Mouse (Mus musculus): ENCODE measurements around the gene Lmtk2. TPM values are rescaled to one million over a fixed set of nuclear protein-coding genes. Genes with fewer than 3 reads are reported as not detected.

Gene Lmtk2
- polyA plus RNA-seq, 1 experiment from 2014 or later, result 10.8 TPM

- no peak overlapping the region for H3K27ac ChIP-seq (ENCODE audit: low read depth, low read length)
- no peak overlapping the region for H3K4me2 ChIP-seq (ENCODE audit: low read depth, low read length)
- H3K9me3 ChIP-seq (ENCODE audit: control insufficient read depth, low read length), result no peaks in the 10 kb centered on the region
- H3K36me3 ChIP-seq (ENCODE audit: control insufficient read depth, insufficient read depth, low read length), result peaks cover 3% of the 10 kb centered on the region
- no peak for ATAC-seq (ENCODE audit: low read depth)
- H3K9ac ChIP-seq (replicated peaks; ENCODE audit: low read depth, low read length), result no peak overlapping the region
- no peak overlapping the region for H3K4me3 ChIP-seq (ENCODE audit: low read depth, low read length)
- H3K27me3 ChIP-seq (ENCODE audit: control insufficient read depth, insufficient read depth, low read length), result no peaks in the 10 kb centered on the region
- WGBS, result 25% methylated on average over 23 of the region's 23 CpGs
- peaks cover 6% of the 10 kb centered on the region; the same call in 1 of the 2 replicates for H3K4me1 ChIP-seq (ENCODE audit: control insufficient read depth, insufficient read depth, low read length)
Observed at GRCm38 (mm10) chr5:144191026-144191425, 90.8 kb downstream of the Lmtk2 start.

GRCm38 (mm10) chr5:144192673-144193072 is 92.4 kb downstream of the Lmtk2 start:
- peaks cover 6% of the 10 kb centered on the region; the same call in 1 of the 2 replicates for H3K4me1 ChIP-seq (ENCODE audit: control insufficient read depth, insufficient read depth, low read length)
- H3K27ac ChIP-seq (ENCODE audit: low read depth, low read length), result no peak overlapping the region
- WGBS, result 91% methylated on average over 6 of the region's 6 CpGs
- H3K9ac ChIP-seq (replicated peaks; ENCODE audit: low read depth, low read length), result no peak overlapping the region
- H3K27me3 ChIP-seq (ENCODE audit: control insufficient read depth, insufficient read depth, low read length), result no peaks in the 10 kb centered on the region
- no peaks in the 10 kb centered on the region for H3K9me3 ChIP-seq (ENCODE audit: control insufficient read depth, low read length)
- ATAC-seq (ENCODE audit: low read depth), result no peak
- H3K36me3 ChIP-seq (ENCODE audit: control insufficient read depth, insufficient read depth, low read length), result no peaks in the 10 kb centered on the region; the same call in 1 of the 2 replicates
- H3K4me3 ChIP-seq (ENCODE audit: low read depth, low read length), result no peak overlapping the region
- no peak overlapping the region for H3K4me2 ChIP-seq (ENCODE audit: low read depth, low read length)

GRCm38 (mm10) chr5:144194416-144194815 is 94.2 kb downstream of the Lmtk2 start:
- H3K4me3 ChIP-seq (ENCODE audit: low read depth, low read length), result no peak overlapping the region

GRCm38 (mm10) chr5:144195567-144195966 is 95.3 kb downstream of the Lmtk2 start:
- peaks cover 20% of the 10 kb centered on the region for H3K36me3 ChIP-seq (ENCODE audit: control insufficient read depth, insufficient read depth, low read length)
- 87% methylated on average over 8 of the region's 8 CpGs for WGBS

More at GRCm38 (mm10) chr5:144194416-144194815, 94.2 kb downstream of the Lmtk2 start:
- peaks cover 6% of the 10 kb centered on the region; the same call in 1 of the 2 replicates for H3K4me1 ChIP-seq (ENCODE audit: control insufficient read depth, insufficient read depth, low read length)
- no peak overlapping the region for H3K4me2 ChIP-seq (ENCODE audit: low read depth, low read length)
- H3K27me3 ChIP-seq (ENCODE audit: control insufficient read depth, insufficient read depth, low read length), result no peaks in the 10 kb centered on the region
- no peak overlapping the region for H3K27ac ChIP-seq (ENCODE audit: low read depth, low read length)
- no peaks in the 10 kb centered on the region for H3K9me3 ChIP-seq (ENCODE audit: control insufficient read depth, low read length)
- WGBS, result 71% methylated on average over 7 of the region's 7 CpGs
- H3K9ac ChIP-seq (replicated peaks; ENCODE audit: low read depth, low read length), result no peak overlapping the region
- no peak for ATAC-seq (ENCODE audit: low read depth)
- H3K36me3 ChIP-seq (ENCODE audit: control insufficient read depth, insufficient read depth, low read length), result peaks cover 10% of the 10 kb centered on the region

GRCm38 (mm10) chr5:144200616-144201015 is 100.4 kb downstream of the Lmtk2 start:
- H3K4me2 ChIP-seq (ENCODE audit: low read depth, low read length), result no peak overlapping the region
- no peak overlapping the region for H3K4me3 ChIP-seq (ENCODE audit: low read depth, low read length)
- H3K9me3 ChIP-seq (ENCODE audit: control insufficient read depth, low read length), result no peaks in the 10 kb centered on the region
- no peaks in the 10 kb centered on the region for H3K4me1 ChIP-seq (ENCODE audit: control insufficient read depth, insufficient read depth, low read length)
- WGBS, result 70% methylated on average over 11 of the region's 11 CpGs
- H3K27me3 ChIP-seq (ENCODE audit: control insufficient read depth, insufficient read depth, low read length), result no peaks in the 10 kb centered on the region
- H3K36me3 ChIP-seq (ENCODE audit: control insufficient read depth, insufficient read depth, low read length), result peaks cover 49% of the 10 kb centered on the region
- no peak overlapping the region for H3K9ac ChIP-seq (replicated peaks; ENCODE audit: low read depth, low read length)
- ATAC-seq (ENCODE audit: low read depth), result no peak
- no peak overlapping the region for H3K27ac ChIP-seq (ENCODE audit: low read depth, low read length)

More at GRCm38 (mm10) chr5:144195567-144195966, 95.3 kb downstream of the Lmtk2 start:
- Histone ChIP-seq H3K27me3 (ENCODE audit: control insufficient read depth, insufficient read depth, low read length) (no peaks in the 10 kb centered on the region), H3K4me2 (ENCODE audit: low read depth, low read length) (no peak overlapping the region), H3K27ac (ENCODE audit: low read depth, low read length) (no peak overlapping the region), H3K9me3 (ENCODE audit: control insufficient read depth, low read length) (no peaks in the 10 kb centered on the region), H3K9ac (replicated peaks; ENCODE audit: low read depth, low read length) (no peak overlapping the region), H3K4me1 (ENCODE audit: control insufficient read depth, insufficient read depth, low read length) (no peaks in the 10 kb centered on the region), H3K4me3 (ENCODE audit: low read depth, low read length) (no peak overlapping the region)
- no peak for ATAC-seq (ENCODE audit: low read depth)

GRCm38 (mm10) chr5:144202430-144202829 is 102.2 kb downstream of the Lmtk2 start:
- no peak for ATAC-seq (ENCODE audit: low read depth)
- no peak overlapping the region for H3K27ac ChIP-seq (ENCODE audit: low read depth, low read length)
- WGBS, result 90% methylated on average over 6 of the region's 6 CpGs
- peaks cover 63% of the 10 kb centered on the region for H3K36me3 ChIP-seq (ENCODE audit: control insufficient read depth, insufficient read depth, low read length)
- H3K4me2 ChIP-seq (ENCODE audit: low read depth, low read length), result no peak overlapping the region
- H3K27me3 ChIP-seq (ENCODE audit: control insufficient read depth, insufficient read depth, low read length), result no peaks in the 10 kb centered on the region
- no peak overlapping the region for H3K4me3 ChIP-seq (ENCODE audit: low read depth, low read length)
- H3K4me1 ChIP-seq (ENCODE audit: control insufficient read depth, insufficient read depth, low read length), result no peaks in the 10 kb centered on the region
- H3K9ac ChIP-seq (replicated peaks; ENCODE audit: low read depth, low read length), result no peak overlapping the region
- no peaks in the 10 kb centered on the region for H3K9me3 ChIP-seq (ENCODE audit: control insufficient read depth, low read length)

GRCm38 (mm10) chr5:144203398-144203959 is 103.2 kb downstream of the Lmtk2 start:
- WGBS, result 92% methylated on average over 10 of the region's 10 CpGs
- peaks cover 66% of the 10 kb centered on the region for H3K36me3 ChIP-seq (ENCODE audit: control insufficient read depth, insufficient read depth, low read length)

GRCm38 (mm10) chr5:144204303-144204702 is 104.1 kb downstream of the Lmtk2 start:
- Histone ChIP-seq H3K9me3 (ENCODE audit: control insufficient read depth, low read length) (no peaks in the 10 kb centered on the region), H3K36me3 (ENCODE audit: control insufficient read depth, insufficient read depth, low read length) (peaks cover 62% of the 10 kb centered on the region), H3K9ac (replicated peaks; ENCODE audit: low read depth, low read length) (no peak overlapping the region), H3K4me3 (ENCODE audit: low read depth, low read length) (no peak overlapping the region), H3K27me3 (ENCODE audit: control insufficient read depth, insufficient read depth, low read length) (no peaks in the 10 kb centered on the region), H3K4me2 (ENCODE audit: low read depth, low read length) (no peak overlapping the region), H3K4me1 (ENCODE audit: control insufficient read depth, insufficient read depth, low read length) (no peaks in the 10 kb centered on the region), H3K27ac (ENCODE audit: low read depth, low read length) (no peak overlapping the region)
- ATAC-seq (ENCODE audit: low read depth), result no peak
- WGBS, result 96% methylated on average over 12 of the region's 12 CpGs

More at GRCm38 (mm10) chr5:144203398-144203959, 103.2 kb downstream of the Lmtk2 start:
- ATAC-seq (ENCODE audit: low read depth), result no peak
- no peak overlapping the region for H3K9ac ChIP-seq (replicated peaks; ENCODE audit: low read depth, low read length)
- no peaks in the 10 kb centered on the region for H3K4me1 ChIP-seq (ENCODE audit: control insufficient read depth, insufficient read depth, low read length)
- H3K4me2 ChIP-seq (ENCODE audit: low read depth, low read length), result no peak overlapping the region
- no peaks in the 10 kb centered on the region for H3K27me3 ChIP-seq (ENCODE audit: control insufficient read depth, insufficient read depth, low read length)
- H3K27ac ChIP-seq (ENCODE audit: low read depth, low read length), result no peak overlapping the region
- no peaks in the 10 kb centered on the region for H3K9me3 ChIP-seq (ENCODE audit: control insufficient read depth, low read length)
- no peak overlapping the region for H3K4me3 ChIP-seq (ENCODE audit: low read depth, low read length)

- H3K4me3 ChIP-seq (ENCODE audit: low read depth, low read length), result no peak overlapping the region
- no peak overlapping the region for H3K4me2 ChIP-seq (ENCODE audit: low read depth, low read length)
- H3K9ac ChIP-seq (replicated peaks; ENCODE audit: low read depth, low read length), result no peak overlapping the region
- WGBS, result 86% methylated on average over 10 of the region's 10 CpGs
- no peak overlapping the region for H3K27ac ChIP-seq (ENCODE audit: low read depth, low read length)
- no peak for ATAC-seq (ENCODE audit: low read depth)
- peaks cover 58% of the 10 kb centered on the region for H3K36me3 ChIP-seq (ENCODE audit: control insufficient read depth, insufficient read depth, low read length)
- H3K27me3 ChIP-seq (ENCODE audit: control insufficient read depth, insufficient read depth, low read length), result no peaks in the 10 kb centered on the region
- no peaks in the 10 kb centered on the region for H3K4me1 ChIP-seq (ENCODE audit: control insufficient read depth, insufficient read depth, low read length)
- no peaks in the 10 kb centered on the region for H3K9me3 ChIP-seq (ENCODE audit: control insufficient read depth, low read length)
Observed at GRCm38 (mm10) chr5:144204911-144205310, 104.7 kb downstream of the Lmtk2 start.

Data from neural tube, embryonic 14.5 days (tissue).